Mouse (Mus musculus): ENCODE measurements around the gene Alyref2. TPM values are rescaled to one million over a fixed set of nuclear protein-coding genes. Genes with fewer than 3 reads are reported as not detected.
A peak's percentile ranks its signal among the peaks of the same experiment; 100 is the strongest.

Alyref2 gene
- total RNA-seq, 2 experiments from 2014 or later = 6.9 to 7.3 TPM

GRCm38 (mm10) chr1:171501016-171501610 is 2.2 kb upstream of the Alyref2 start:
- no peak for DNase-seq (ENCODE audit: low spot score in 2 of 2)

- peak in 1 of 2 experiments; percentile 29 for DNase-seq (ENCODE audit: low spot score in 2 of 2)
Measured at GRCm38 (mm10) chr1:171501636-171502080, 1.6 kb upstream of the Alyref2 start.

GRCm38 (mm10) chr1:171502388-171503249 is 659 bp upstream of the Alyref2 start:
- peak in 1 of 2 experiments; percentile 28 for DNase-seq (ENCODE audit: low spot score in 2 of 2)

GRCm38 (mm10) chr1:171503592-171504291 is 464 bp downstream of the Alyref2 start:
- DNase-seq (ENCODE audit: low spot score in 2 of 2) = peak; percentile 36 to 61

GRCm38 (mm10) chr1:171504586-171504985 is 1.3 kb downstream of the Alyref2 start:
- no peak for DNase-seq (ENCODE audit: low spot score in 2 of 2)

GRCm38 (mm10) chr1:171513234-171513633 is 10.0 kb downstream of the Alyref2 start:
- no peak for DNase-seq (ENCODE audit: low spot score in 2 of 2)

- DNase-seq (ENCODE audit: low spot score in 2 of 2) = no peak
Measured at GRCm38 (mm10) chr1:171513760-171514159, 10.5 kb downstream of the Alyref2 start.

GRCm38 (mm10) chr1:171515039-171515438 is 11.8 kb downstream of the Alyref2 start:
- no peak for DNase-seq (ENCODE audit: low spot score in 2 of 2)

- DNase-seq (ENCODE audit: low spot score in 2 of 2) = no peak
Measured at GRCm38 (mm10) chr1:171515557-171515956, 12.3 kb downstream of the Alyref2 start.

GRCm38 (mm10) chr1:171531367-171531766 is 28.1 kb downstream of the Alyref2 start:
- DNase-seq (ENCODE audit: low spot score in 2 of 2) = no peak

GRCm38 (mm10) chr1:171532830-171533229 is 29.6 kb downstream of the Alyref2 start:
- no peak for DNase-seq (ENCODE audit: low spot score in 2 of 2)

GRCm38 (mm10) chr1:171534557-171534956 is 31.3 kb downstream of the Alyref2 start:
- no peak for DNase-seq (ENCODE audit: low spot score in 2 of 2)

GRCm38 (mm10) chr1:171535194-171535593 is 31.9 kb downstream of the Alyref2 start, which contains the start of gene Itln1:
Gene Itln1, minus strand, starts transcription at chr1:171535294.
- DNase-seq (ENCODE audit: low spot score in 2 of 2) = no peak

- no peak for DNase-seq (ENCODE audit: low spot score in 2 of 2)
Measured at GRCm38 (mm10) chr1:171540694-171541093, 37.4 kb downstream of the Alyref2 start.

- DNase-seq (ENCODE audit: low spot score in 2 of 2) = no peak
Measured at GRCm38 (mm10) chr1:171551326-171551725, 48.0 kb downstream of the Alyref2 start.

GRCm38 (mm10) chr1:171552230-171552629 is 49.0 kb downstream of the Alyref2 start:
- DNase-seq (ENCODE audit: low spot score in 2 of 2) = no peak

- no peak for DNase-seq (ENCODE audit: low spot score in 2 of 2)
Measured at GRCm38 (mm10) chr1:171553359-171554341, 50.4 kb downstream of the Alyref2 start.
